Mouse (Mus musculus): ENCODE results near the gene Gm20518. TPM values are rescaled to one million over a fixed set of nuclear protein-coding genes. Genes with fewer than 3 reads are reported as not detected.

The Gm20518 gene
- 0.66 and 1.6 TPM in 2 replicates for polyA plus RNA-seq (2012; rRNA removed; ENCODE audit: low replicate concordance)

GRCm38 (mm10) chr16:17891567-17891959 lies at the start of gene Gm20518:
Gene Gm20518, minus strand, starts transcription at chr16:17891671.

GRCm38 (mm10) chr16:17928087-17928580 lies 36.7 kb upstream of the Gm20518 start, which contains the start of gene Slc25a1:
Gene Slc25a1, minus strand, starts transcription at chr16:17928219.

GRCm38 (mm10) chr16:17914307-17915249 lies 23.1 kb upstream of the Gm20518 start, which contains the start of gene Gsc2:
Gene Gsc2, minus strand, starts transcription at chr16:17915059.

GRCm38 (mm10) chr16:17911052-17911595 lies 19.7 kb upstream of the Gm20518 start, which contains the start of gene Ess2:
Gene Ess2, minus strand, starts transcription at chr16:17911348.

GRCm38 (mm10) chr16:17898462-17898861 lies 7.0 kb upstream of the Gm20518 start, which contains the start of the genes Dgcr2 and Tssk2:
Gene Dgcr2, minus strand, starts transcription at chr16:17898562.
Gene Tssk2, plus strand, starts transcription at chr16:17898637.

GRCm38 (mm10) chr16:17893923-17894322 lies 2.5 kb upstream of the Gm20518 start, which contains the start of gene Tssk1:
Gene Tssk1, plus strand, starts transcription at chr16:17894223.

GRCm38 (mm10) chr16:17838051-17838450 lies 53.4 kb downstream of the Gm20518 start, which contains the start of gene Car15:
Gene Car15, minus strand, starts transcription at chr16:17838364.

GRCm38 (mm10) chr16:17832821-17833220 lies 58.6 kb downstream of the Gm20518 start, which contains the start of gene B830017H08Rik:
Gene B830017H08Rik, plus strand, starts transcription at chr16:17833121.

GRCm38 (mm10) chr16:17796971-17797811 lies 94.3 kb downstream of the Gm20518 start, which contains the start of gene Scarf2:
Gene Scarf2, plus strand, starts transcription at chr16:17797282.

Other genes with a start within 250 kb of the Gm20518 start
- gene Ccdc74a, start 245.2 kb downstream of the Gm20518 start, polyA plus RNA-seq (2012; rRNA removed; ENCODE audit: low replicate concordance), result 1.4 and 3.2 TPM in 2 replicates
- gene Med15, start 158.8 kb downstream of the Gm20518 start, polyA plus RNA-seq (2012; rRNA removed; ENCODE audit: low replicate concordance), result 78.1 and 93.2 TPM in 2 replicates
- gene Klhl22, start 132.1 kb downstream of the Gm20518 start, polyA plus RNA-seq (2012; rRNA removed; ENCODE audit: low replicate concordance), result 91.2 and 128 TPM in 2 replicates
- gene Scarf2, start 94.4 kb downstream of the Gm20518 start, polyA plus RNA-seq (2012; rRNA removed; ENCODE audit: low replicate concordance), result 26.1 and 146 TPM in 2 replicates
- gene B830017H08Rik, start 58.5 kb downstream of the Gm20518 start, polyA plus RNA-seq (2012; rRNA removed; ENCODE audit: low replicate concordance), result 0.06 TPM in 1 of 2 replicates, not detected in the other
- gene Car15, start 53.3 kb downstream of the Gm20518 start, polyA plus RNA-seq (2012; rRNA removed; ENCODE audit: low replicate concordance), result 4.0 and 5.8 TPM in 2 replicates
- 0.14 and 0.16 TPM in 2 replicates for gene Tssk1, start 2.6 kb upstream of the Gm20518 start, polyA plus RNA-seq (2012; rRNA removed; ENCODE audit: low replicate concordance)
- gene Dgcr2, start 6.9 kb upstream of the Gm20518 start, polyA plus RNA-seq (2012; rRNA removed; ENCODE audit: low replicate concordance), result 101 and 165 TPM in 2 replicates
- gene Tssk2, start 7.0 kb upstream of the Gm20518 start, polyA plus RNA-seq (2012; rRNA removed; ENCODE audit: low replicate concordance), result not detected in 2 replicates
- gene Ess2, start 19.7 kb upstream of the Gm20518 start, polyA plus RNA-seq (2012; rRNA removed; ENCODE audit: low replicate concordance), result 26.6 and 29.1 TPM in 2 replicates
- gene Gsc2, start 23.4 kb upstream of the Gm20518 start, polyA plus RNA-seq (2012; rRNA removed; ENCODE audit: low replicate concordance), result not detected in 2 replicates
- gene Slc25a1, start 36.5 kb upstream of the Gm20518 start, polyA plus RNA-seq (2012; rRNA removed; ENCODE audit: low replicate concordance), result 860 and 1,002 TPM in 2 replicates
- not detected in 2 replicates for gene Vpreb2, start 88.8 kb upstream of the Gm20518 start, polyA plus RNA-seq (2012; rRNA removed; ENCODE audit: low replicate concordance)
- gene Dgcr6, start 161.2 kb upstream of the Gm20518 start, polyA plus RNA-seq (2012; rRNA removed; ENCODE audit: low replicate concordance), result 88.4 and 98.1 TPM in 2 replicates
- gene Prodh, start 198.5 kb upstream of the Gm20518 start, polyA plus RNA-seq (2012; rRNA removed; ENCODE audit: low replicate concordance), result 38.0 and 55.1 TPM in 2 replicates
- gene Rtn4r, start 236.0 kb upstream of the Gm20518 start, polyA plus RNA-seq (2012; rRNA removed; ENCODE audit: low replicate concordance), result 1.0 and 6.5 TPM in 2 replicates